Mouse (Mus musculus) frontal cortex, postnatal 25 days (tissue): ENCODE data around the gene Prpmp5.
"Not testable (repeated sequence)": the region's sequence is repeated elsewhere in the genome, so short reads cannot be mapped to it uniquely, and the experiment has no call there.

Source experiments
- DNase-seq, 2 experiments: peaks; one replicate each; pipeline ENCODE4 v3.0.0; 2022; ENCODE audit warnings: low spot score in 2 of 2

Gene Prpmp5

GRCm38 (mm10) chr6:132314657-132315056 lies at the start of gene Prpmp5:
Gene Prpmp5, minus strand, starts transcription at chr6:132314757.
- DNase-seq = not testable (repeated sequence)

- not testable (repeated sequence) for DNase-seq
Observed at GRCm38 (mm10) chr6:132364034-132364433, 49.5 kb upstream of the Prpmp5 start, which contains the start of gene Gm8882. Gene Gm8882, minus strand, starts transcription at chr6:132364134.
